Mouse (Mus musculus) lung, embryonic 16.5 days (tissue): ENCODE measurements around the gene Asb12. TPM values are rescaled to one million over a fixed set of nuclear protein-coding genes. Genes with fewer than 3 reads are reported as not detected.

Source experiments
- ATAC-seq: fragments of 200-750 bp; cut with Nextera tagmentation; 2 replicates; pipeline ENCODE4 v1.8.0; 2017; ENCODE audit warnings: low read depth, mild to moderate bottlenecking, moderate library complexity
- H3K27ac ChIP-seq: fragments of 300-500 bp; sonication (generic); 2 replicates; pipeline ENCODE4 v1.5.1; 2014; ENCODE audit warnings: mild to moderate bottlenecking, control low read depth, low read length
- H3K27me3 ChIP-seq: fragments of 300-500 bp; sonication (generic); 2 replicates; pipeline ENCODE4 v1.6.1; 2014; ENCODE audit warnings: low read depth, low read length, mixed read lengths; ENCODE audit not compliant: control insufficient read depth, insufficient read depth
- H3K36me3 ChIP-seq: fragments of 300-500 bp; sonication (generic); 2 replicates; pipeline ENCODE4 v1.6.1; 2014; ENCODE audit warnings: low read length; ENCODE audit not compliant: control insufficient read depth, insufficient read depth
- H3K4me1 ChIP-seq: fragments of 300-500 bp; sonication (generic); replicated peaks from 2 replicates; pipeline ENCODE4 v1.6.1; 2014; ENCODE audit warnings: low read length, mixed read lengths; ENCODE audit not compliant: control insufficient read depth, insufficient read depth
- H3K4me2 ChIP-seq: fragments of 300-500 bp; sonication (generic); 2 replicates; pipeline ENCODE4 v1.6.1; 2014; ENCODE audit warnings: low read depth, low read length, control low read depth
- H3K4me3 ChIP-seq: fragments of 300-500 bp; sonication (generic); 2 replicates; pipeline ENCODE4 v1.5.1; 2014; ENCODE audit warnings: mild to moderate bottlenecking, low read length, control low read depth
- H3K9ac ChIP-seq: fragments of 300-500 bp; sonication (generic); 2 replicates; pipeline ENCODE4 v1.6.1; 2014; ENCODE audit warnings: low read length, control low read depth
- H3K9me3 ChIP-seq: fragments of 300-500 bp; sonication (generic); 2 replicates; pipeline ENCODE4 v1.6.1; 2016; ENCODE audit warnings: low read length; ENCODE audit not compliant: control insufficient read depth
- WGBS: fragments of 180-500 bp; shearing (Covaris S2); extraction: QIAGEN DNeasy Blood & Tissue Kit; methylation state at CpG from one replicate; pipeline ENCODE4 v1.1.7; 2014; 5-methylcytosine and 5-hydroxymethylcytosine counted together
- polyA plus RNA-seq: library from polyadenylated mRNA; unstranded; fragments of >200 nt; fragmentation: Nextera tagmentation; extraction: Ambion mirVana; gene quantifications from 2 replicates; pipeline ENCODE4 v1.2.1, GENCODE M21; 2015

Asb12 gene
- polyA plus RNA-seq, 1 experiment from 2014 or later = 0.20 TPM

GRCm38 (mm10) chrX:95443898-95444775 is 113.7 kb downstream of the Asb12 start:
- WGBS = 14% methylated on average over 42 of the region's 42 CpGs

GRCm38 (mm10) chrX:95443390-95443789 is 114.4 kb downstream of the Asb12 start:
- no peaks in the 10 kb centered on the region for H3K27me3 ChIP-seq
- peak overlapping the region; percentile 66 for H3K4me2 ChIP-seq
- ATAC-seq = no peak
- no peaks in the 10 kb centered on the region for H3K9me3 ChIP-seq
- H3K27ac ChIP-seq = peak overlapping the region; percentile 90
- H3K9ac ChIP-seq = peak overlapping the region; percentile 73
- peak overlapping the region; percentile 67 for H3K4me3 ChIP-seq
- 20% methylated on average over 12 of the region's 12 CpGs for WGBS
- no peaks in the 10 kb centered on the region for H3K36me3 ChIP-seq
- 0 out of 2 replicates have a peak, but pooled peaks cover 3% of the 10 kb centered on the region for H3K4me1 ChIP-seq

More at GRCm38 (mm10) chrX:95443898-95444775, 113.7 kb downstream of the Asb12 start:
- no peaks in the 10 kb centered on the region for H3K27me3 ChIP-seq
- peak overlapping the region; percentile 67 for H3K4me3 ChIP-seq
- H3K27ac ChIP-seq = peak overlapping the region; percentile 90
- H3K36me3 ChIP-seq = no peaks in the 10 kb centered on the region
- peak overlapping the region; percentile 73 for H3K9ac ChIP-seq
- H3K4me2 ChIP-seq = peak overlapping the region; percentile 66
- H3K9me3 ChIP-seq = no peaks in the 10 kb centered on the region
- 0 out of 2 replicates have a peak, but pooled peaks cover 3% of the 10 kb centered on the region for H3K4me1 ChIP-seq
- ATAC-seq = peak; percentile 71

- WGBS = 25% methylated on average over 1 of the region's 1 CpGs
- H3K9ac ChIP-seq = no peak overlapping the region
- H3K4me3 ChIP-seq = no peak overlapping the region
- no peaks in the 10 kb centered on the region for H3K9me3 ChIP-seq
- H3K4me2 ChIP-seq = no peak overlapping the region; the same call in 1 of the 2 replicates
- no peak overlapping the region for H3K27ac ChIP-seq
- no peaks in the 10 kb centered on the region for H3K36me3 ChIP-seq
- no peak for ATAC-seq
- 0 out of 2 replicates have a peak, but pooled peaks cover 3% of the 10 kb centered on the region for H3K4me1 ChIP-seq
- no peaks in the 10 kb centered on the region for H3K27me3 ChIP-seq
Measured at GRCm38 (mm10) chrX:95442261-95442660, 115.5 kb downstream of the Asb12 start.

DNA sequence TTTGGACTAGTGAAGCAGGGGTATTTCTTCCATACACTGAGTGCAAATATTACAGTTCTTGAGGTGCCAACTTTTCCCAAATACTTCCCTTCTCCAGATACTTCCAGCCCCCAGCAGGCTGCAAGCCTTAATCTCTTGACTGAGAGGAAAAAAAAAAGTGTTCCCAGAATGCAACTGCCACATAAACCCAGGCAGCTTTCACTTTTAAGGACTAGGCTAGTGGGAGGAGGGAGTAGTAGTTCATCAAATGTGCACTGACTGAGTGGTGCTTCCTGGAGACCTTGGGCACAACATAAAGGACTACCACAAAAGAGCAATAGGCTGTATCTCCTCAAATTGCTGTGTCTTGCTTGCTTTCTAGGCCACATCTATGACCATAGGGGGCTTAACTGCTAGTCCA is 116.5 kb downstream of the Asb12 start:
- Histone ChIP-seq H3K27ac (no peak overlapping the region), H3K4me2 (no peak overlapping the region), H3K4me3 (no peak overlapping the region), H3K4me1 (0 out of 2 replicates have a peak, but pooled peaks cover 3% of the 10 kb centered on the region), H3K36me3 (no peaks in the 10 kb centered on the region), H3K9ac (no peak overlapping the region), H3K9me3 (no peaks in the 10 kb centered on the region), H3K27me3 (no peaks in the 10 kb centered on the region)
- no peak for ATAC-seq

DNA sequence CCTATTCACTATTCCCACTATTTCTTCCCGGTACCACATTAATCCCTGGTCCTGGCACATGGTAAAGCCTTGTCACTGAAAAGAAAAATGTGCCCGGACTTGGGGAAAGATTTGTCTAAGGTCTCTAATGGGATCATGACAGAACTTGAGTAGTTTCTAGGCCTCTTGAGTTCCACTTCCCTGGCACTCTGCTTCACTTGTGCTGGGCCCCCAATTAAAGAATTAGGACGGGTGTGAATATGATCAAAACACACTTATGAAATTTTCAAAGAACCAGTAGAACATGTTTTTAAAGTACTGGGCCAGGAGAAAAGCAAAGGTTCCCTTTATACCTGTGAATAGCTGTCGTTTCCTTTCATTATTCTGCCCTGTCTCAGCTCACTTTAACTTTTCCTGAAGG is 119.3 kb downstream of the Asb12 start:
- Histone ChIP-seq H3K9me3 (no peaks in the 10 kb centered on the region), H3K4me2 (no peak overlapping the region), H3K27me3 (no peaks in the 10 kb centered on the region), H3K27ac (no peak overlapping the region; the same call in 1 of the 2 replicates), H3K4me1 (0 out of 2 replicates have a peak, but pooled peaks cover 3% of the 10 kb centered on the region), H3K4me3 (no peak overlapping the region), H3K9ac (no peak overlapping the region), H3K36me3 (no peaks in the 10 kb centered on the region)
- ATAC-seq = peak; percentile 56
- WGBS = 62% methylated on average over 4 of the region's 4 CpGs

DNA sequence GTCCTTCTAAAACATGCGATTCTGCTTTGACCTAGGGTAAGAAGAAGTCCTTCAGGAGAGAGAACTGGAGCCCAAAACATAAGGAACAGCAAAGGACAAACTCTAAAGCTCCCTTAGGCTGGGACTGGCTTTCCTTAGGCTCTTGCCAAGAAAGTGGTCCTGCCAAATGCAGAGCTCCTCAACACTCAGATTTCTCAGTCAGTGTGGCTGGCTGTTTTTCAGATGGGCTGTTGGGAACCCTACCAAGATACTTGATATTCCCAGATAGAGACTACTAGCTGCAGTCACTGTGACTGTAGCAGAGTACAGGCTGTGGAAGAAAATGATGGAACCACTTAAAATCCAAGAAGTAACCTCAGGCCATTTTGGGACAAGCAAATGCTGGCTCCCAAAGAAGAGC is 120.6 kb downstream of the Asb12 start:
- H3K4me3 ChIP-seq = no peak overlapping the region
- ATAC-seq = no peak
- WGBS = 83% methylated on average over 1 of the region's 1 CpGs
- no peaks in the 10 kb centered on the region for H3K4me1 ChIP-seq
- no peak overlapping the region for H3K9ac ChIP-seq
- H3K27ac ChIP-seq = no peak overlapping the region
- no peaks in the 10 kb centered on the region for H3K27me3 ChIP-seq
- H3K9me3 ChIP-seq = no peaks in the 10 kb centered on the region
- no peak overlapping the region for H3K4me2 ChIP-seq
- no peaks in the 10 kb centered on the region for H3K36me3 ChIP-seq

Other genes starting within 250 kb of the Asb12 start
- gene Amer1, start 113.1 kb downstream of the Asb12 start, polyA plus RNA-seq = 11.3 and 11.4 TPM in 2 replicates
- not detected in 2 replicates for gene Pfn5, start 117 bp upstream of the Asb12 start, polyA plus RNA-seq
- gene Zc4h2, start 100.5 kb upstream of the Asb12 start, polyA plus RNA-seq = 15.1 and 15.2 TPM in 2 replicates
- 2.1 TPM in 2 replicates for gene Zc3h12b, start 153.7 kb upstream of the Asb12 start, polyA plus RNA-seq